Mouse (Mus musculus) macrophage (primary cell): ENCODE measurements around the gene Ccdc148. TPM values are rescaled to one million over a fixed set of nuclear protein-coding genes. Genes with fewer than 3 reads are reported as not detected.

Experiments
- H3K27ac ChIP-seq: fragments of 350-480 bp; formaldehyde crosslinking; 2 replicates; pipeline ENCODE4 v1.9.0; 2021
- H3K36me3 ChIP-seq: fragments of 350-480 bp; formaldehyde crosslinking; 2 replicates; pipeline ENCODE4 v1.9.0; 2021; ENCODE audit errors: inconsistent target
- H3K4me3 ChIP-seq: fragments of 350-480 bp; formaldehyde crosslinking; 2 replicates; pipeline ENCODE4 v1.9.0; 2021; ENCODE audit errors: inconsistent target
- H3K79me2 ChIP-seq: fragments of 350-480 bp; formaldehyde crosslinking; 2 replicates; pipeline ENCODE4 v1.9.0; 2021; ENCODE audit errors: inconsistent target
- WGBS: methylation state at CpG from one replicate; pipeline ENCODE4 v1.1.7; 2026; ENCODE audit warnings: inconsistent platforms; ENCODE audit not compliant: missing documents; 5-methylcytosine and 5-hydroxymethylcytosine counted together
- polyA plus RNA-seq: library from polyadenylated mRNA; stranded (reverse); fragments of 250-400 nt; gene quantifications from 3 replicates; pipeline ENCODE4 v1.2.4, GENCODE M21; 2018; ENCODE audit warnings: inconsistent platforms

Gene Ccdc148
- polyA plus RNA-seq, 1 experiment from 2014 or later: 14.4 TPM

- 92% methylated on average over 4 of the region's 4 CpGs for WGBS
Measured at GRCm38 (mm10) chr2:59167830-59168229, 7.3 kb upstream of the Ccdc148 start.

GRCm38 (mm10) chr2:59166976-59167375, 6.5 kb upstream of the Ccdc148 start:
- WGBS: 88% methylated on average over 4 of the region's 4 CpGs
- Histone ChIP-seq H3K4me3 (no peak overlapping the region), H3K27ac (no peak overlapping the region), H3K79me2 (peaks cover 100% of the 10 kb centered on the region), H3K36me3 (no peaks in the 10 kb centered on the region)

More at GRCm38 (mm10) chr2:59167830-59168229, 7.3 kb upstream of the Ccdc148 start:
- Histone ChIP-seq H3K4me3 (no peak overlapping the region), H3K27ac (no peak overlapping the region), H3K79me2 (peaks cover 100% of the 10 kb centered on the region), H3K36me3 (no peaks in the 10 kb centered on the region)

GRCm38 (mm10) chr2:59162285-59162600, 1.8 kb upstream of the Ccdc148 start:
- WGBS: 79% methylated on average over 8 of the region's 8 CpGs
- Histone ChIP-seq H3K27ac (no peak overlapping the region), H3K79me2 (peaks cover 55% of the 10 kb centered on the region), H3K4me3 (peak overlapping the region; percentile 35), H3K36me3 (no peaks in the 10 kb centered on the region)

GRCm38 (mm10) chr2:59161441-59162284, 1.2 kb upstream of the Ccdc148 start:
- H3K36me3 ChIP-seq: no peaks in the 10 kb centered on the region
- H3K79me2 ChIP-seq: peaks cover 49% of the 10 kb centered on the region
- 1% methylated on average over 73 of the region's 74 CpGs for WGBS
- peak overlapping the region; percentile 35 for H3K4me3 ChIP-seq
- H3K27ac ChIP-seq: no peak overlapping the region

GRCm38 (mm10) chr2:59161021-59161440, 548 bp upstream of the Ccdc148 start:
- no peak overlapping the region for H3K27ac ChIP-seq
- H3K4me3 ChIP-seq: no peak overlapping the region
- H3K79me2 ChIP-seq: peaks cover 43% of the 10 kb centered on the region
- 1% methylated on average over 34 of the region's 58 CpGs for WGBS
- no peaks in the 10 kb centered on the region for H3K36me3 ChIP-seq

GRCm38 (mm10) chr2:59159961-59160604, 400 bp downstream of the Ccdc148 start:
- Histone ChIP-seq H3K79me2 (peaks cover 34% of the 10 kb centered on the region), H3K27ac (no peak overlapping the region), H3K36me3 (no peaks in the 10 kb centered on the region), H3K4me3 (peak overlapping the region; percentile 65)
- 3% methylated on average over 16 of the region's 16 CpGs for WGBS

GRCm38 (mm10) chr2:59158117-59158516, 2.4 kb downstream of the Ccdc148 start:
- no peak overlapping the region for H3K27ac ChIP-seq
- no peaks in the 10 kb centered on the region for H3K36me3 ChIP-seq
- H3K79me2 ChIP-seq: peaks cover 14% of the 10 kb centered on the region
- WGBS: 95% methylated on average over 2 of the region's 2 CpGs
- H3K4me3 ChIP-seq: no peak overlapping the region

- H3K79me2 ChIP-seq: no peaks in the 10 kb centered on the region
- H3K36me3 ChIP-seq: no peaks in the 10 kb centered on the region
- no peak overlapping the region for H3K4me3 ChIP-seq
- peak overlapping the region; percentile 13; the same call in 1 of the 2 replicates for H3K27ac ChIP-seq
Measured at GRCm38 (mm10) chr2:59155428-59155827, 5.1 kb downstream of the Ccdc148 start.

- WGBS: 94% methylated on average over 8 of the region's 8 CpGs
- Histone ChIP-seq H3K4me3 (no peak overlapping the region), H3K79me2 (no peaks in the 10 kb centered on the region), H3K36me3 (no peaks in the 10 kb centered on the region), H3K27ac (no peak overlapping the region)
Measured at GRCm38 (mm10) chr2:59131044-59131443, 29.4 kb downstream of the Ccdc148 start.

- H3K27ac ChIP-seq: peak overlapping the region; percentile 60
- WGBS: 76% methylated on average over 8 of the region's 8 CpGs
- no peaks in the 10 kb centered on the region for H3K79me2 ChIP-seq
- H3K4me3 ChIP-seq: no peak overlapping the region
- H3K36me3 ChIP-seq: no peaks in the 10 kb centered on the region
Measured at GRCm38 (mm10) chr2:59129821-59130220, 30.7 kb downstream of the Ccdc148 start.

- 1% methylated on average over 6 of the region's 7 CpGs for WGBS
- H3K36me3 ChIP-seq: no peaks in the 10 kb centered on the region
- H3K27ac ChIP-seq: peak overlapping the region; percentile 60
- no peak overlapping the region for H3K4me3 ChIP-seq
- no peaks in the 10 kb centered on the region for H3K79me2 ChIP-seq
Measured at GRCm38 (mm10) chr2:59129023-59129422, 31.5 kb downstream of the Ccdc148 start.

GRCm38 (mm10) chr2:59055615-59056145, 104.8 kb downstream of the Ccdc148 start:
- 82% methylated on average over 5 of the region's 5 CpGs for WGBS
- H3K79me2 ChIP-seq: no peaks in the 10 kb centered on the region
- no peak overlapping the region for H3K27ac ChIP-seq
- H3K4me3 ChIP-seq: no peak overlapping the region
- H3K36me3 ChIP-seq: no peaks in the 10 kb centered on the region

GRCm38 (mm10) chr2:59054339-59054738, 106.1 kb downstream of the Ccdc148 start:
- WGBS: 93% methylated on average over 5 of the region's 5 CpGs
- no peaks in the 10 kb centered on the region for H3K79me2 ChIP-seq
- no peak overlapping the region for H3K4me3 ChIP-seq
- H3K27ac ChIP-seq: no peak overlapping the region
- H3K36me3 ChIP-seq: no peaks in the 10 kb centered on the region

- Histone ChIP-seq H3K79me2 (no peaks in the 10 kb centered on the region), H3K36me3 (no peaks in the 10 kb centered on the region), H3K27ac (no peak overlapping the region), H3K4me3 (no peak overlapping the region)
- 88% methylated on average over 7 of the region's 7 CpGs for WGBS
Measured at GRCm38 (mm10) chr2:59053461-59054039, 106.9 kb downstream of the Ccdc148 start.
